Mouse (Mus musculus) CH12.LX (cell line): ENCODE data around the gene Prr29. TPM values are rescaled to one million over a fixed set of nuclear protein-coding genes. Genes with fewer than 3 reads are reported as not detected.
"Not testable (repeated sequence)": the region's sequence is repeated elsewhere in the genome, so short reads cannot be mapped to it uniquely, and the experiment has no call there.

Experiments
- DNase-seq: peaks from one replicate; pipeline ENCODE4 v3.0.0-alpha.2; 2013; ENCODE audit errors: extremely low read depth
- H3K27ac ChIP-seq: 2 replicates; pipeline ENCODE4 v1.5.1; 2012; ENCODE audit warnings: low read depth, mild to moderate bottlenecking, control low read depth, moderate library complexity; ENCODE audit not compliant: insufficient read depth
- H3K27me3 ChIP-seq: replicated peaks from 2 replicates; pipeline ENCODE3; 2012; ENCODE audit warnings: inconsistent platforms
- H3K36me3 ChIP-seq, 2 experiments: replicated peaks in 1 of 2; 2 replicates each; pipeline versions ENCODE3 to v1.6.1; 2012; ENCODE audit warnings: inconsistent platforms in 1 of 2, low read length in 1 of 2, mild to moderate bottlenecking in 1 of 2, mixed read lengths in 1 of 2, moderate library complexity in 1 of 2; ENCODE audit not compliant: control insufficient read depth in 1 of 2, insufficient read depth in 1 of 2
- H3K4me1 ChIP-seq, 2 experiments: 2 replicates each; pipeline ENCODE4 v1.6.1; 2012; ENCODE audit warnings: inconsistent platforms in 1 of 2, moderate library complexity in 1 of 2; ENCODE audit not compliant: insufficient read depth in 2 of 2, control insufficient read depth in 1 of 2
- H3K4me2 ChIP-seq: 2 replicates; pipeline ENCODE4 v1.6.1; 2012; ENCODE audit warnings: low read depth, mild to moderate bottlenecking, control low read depth; ENCODE audit not compliant: poor library complexity, insufficient read depth, severe bottlenecking
- H3K4me3 ChIP-seq, 3 experiments: fragments of 150-350 bp in 1 of 3; sonication (generic) in 1 of 3; replicated peaks in 1 of 3; 2 replicates each; pipeline versions ENCODE3 to v1.5.1; 2011 to 2012; ENCODE audit warnings: low read depth in 2 of 3, low read length in 2 of 3, mild to moderate bottlenecking in 2 of 3, moderate library complexity in 2 of 3, control low read depth in 1 of 3, improper control_type of control experiment in 1 of 3, inconsistent platforms in 1 of 3, mixed read lengths in 1 of 3; ENCODE audit not compliant: poor library complexity in 1 of 3
- H3K79me2 ChIP-seq: replicated peaks from 2 replicates; pipeline ENCODE4 v1.6.1; 2012; ENCODE audit warnings: mild to moderate bottlenecking, moderate library complexity; ENCODE audit not compliant: control insufficient read depth, poor library complexity, insufficient read depth, severe bottlenecking; ENCODE audit errors: extremely low read depth
- H3K9ac ChIP-seq: 2 replicates; pipeline ENCODE4 v1.6.1; 2012; ENCODE audit warnings: low read depth, mild to moderate bottlenecking, control low read depth, moderate library complexity; ENCODE audit not compliant: insufficient read depth
- H3K9me3 ChIP-seq: replicated peaks from 2 replicates; pipeline ENCODE3; 2012; ENCODE audit warnings: low read length, inconsistent platforms, mixed read lengths
- CTCF ChIP-seq, 2 experiments: IDR thresholded peaks in 1 of 2; conservative IDR thresholded peaks in 1 of 2; 2 replicates each; pipeline ENCODE4 v1.5.1; 2011 to 2012; ENCODE audit warnings: low read depth in 2 of 2, low read length in 2 of 2, improper control_type of control experiment in 1 of 2, inconsistent platforms in 1 of 2, mild to moderate bottlenecking in 1 of 2, moderate library complexity in 1 of 2
- E2F4 ChIP-seq: IDR thresholded peaks from 2 replicates; pipeline ENCODE4 v1.6.1; 2011; ENCODE audit warnings: low read depth, low read length, improper control_type of control experiment; ENCODE audit not compliant: insufficient replicate concordance
- EP300 ChIP-seq: IDR thresholded peaks from 2 replicates; pipeline ENCODE4 v1.6.1; 2011; ENCODE audit warnings: low read length, improper control_type of control experiment
- HCFC1 ChIP-seq: IDR thresholded peaks from 2 replicates; pipeline ENCODE4 v1.6.1; 2012; ENCODE audit warnings: low read depth, mild to moderate bottlenecking, inconsistent platforms, low read length, improper control_type of control experiment
- IRF4 ChIP-seq: IDR thresholded peaks from 2 replicates; pipeline ENCODE4 v1.6.1; 2014; ENCODE audit warnings: low read depth, mild to moderate bottlenecking, inconsistent platforms, low read length, improper control_type of control experiment
- KAT2A ChIP-seq: IDR thresholded peaks from 2 replicates; pipeline ENCODE4 v1.6.1; 2012; ENCODE audit warnings: low read length, improper control_type of control experiment, inconsistent platforms; ENCODE audit not compliant: insufficient replicate concordance
- MAZ ChIP-seq: IDR thresholded peaks from 2 replicates; pipeline ENCODE4 v1.6.1; 2012; ENCODE audit warnings: low read depth, mild to moderate bottlenecking, inconsistent platforms, low read length, improper control_type of control experiment, moderate library complexity
- MXI1 ChIP-seq: IDR thresholded peaks from 2 replicates; pipeline ENCODE4 v1.6.1; 2011; ENCODE audit warnings: mild to moderate bottlenecking, low read depth, low read length, improper control_type of control experiment
- MYC ChIP-seq: IDR thresholded peaks from 2 replicates; pipeline ENCODE4 v1.6.1; 2011; ENCODE audit warnings: low read depth, mild to moderate bottlenecking, improper control_type of control experiment, low read length
- PAX5 ChIP-seq: IDR thresholded peaks from 2 replicates; pipeline ENCODE4 v1.6.1; 2012; ENCODE audit warnings: low read length, inconsistent platforms, mixed read lengths
- RAD21 ChIP-seq: IDR thresholded peaks from 2 replicates; pipeline ENCODE4 v1.6.1; 2011; ENCODE audit warnings: low read depth, mild to moderate bottlenecking, low read length, improper control_type of control experiment, moderate library complexity
- RCOR1 ChIP-seq: conservative IDR thresholded peaks from 2 replicates; pipeline ENCODE4 v1.6.1; 2012; ENCODE audit warnings: low read depth, mild to moderate bottlenecking, inconsistent platforms, low read length, improper control_type of control experiment
- SMC3 ChIP-seq: IDR thresholded peaks from 2 replicates; pipeline ENCODE4 v1.6.1; 2011; ENCODE audit warnings: low read depth, low read length, improper control_type of control experiment
- UBTF ChIP-seq: IDR thresholded peaks from 2 replicates; pipeline ENCODE4 v1.6.1; 2012; ENCODE audit warnings: low read depth, mild to moderate bottlenecking, inconsistent platforms, low read length, improper control_type of control experiment, moderate library complexity
- USF1 ChIP-seq: IDR thresholded peaks from 2 replicates; pipeline ENCODE4 v1.6.1; 2014; ENCODE audit warnings: low read depth, mild to moderate bottlenecking, inconsistent platforms, low read length, improper control_type of control experiment
- ZMIZ1 ChIP-seq: IDR thresholded peaks from 2 replicates; pipeline ENCODE4 v1.6.1; 2012; ENCODE audit warnings: low read depth, mild to moderate bottlenecking, inconsistent platforms, low read length, improper control_type of control experiment
- dilution Hi-C: fragments of 300-500 bp; cut with MboI; formaldehyde crosslinking; loops from 2 replicates; pipeline ENCODE4 v1.14.3; 2020; ENCODE audit warnings: low sequenced_read_pairs; ENCODE audit not compliant: extremely low pct_unique_long_range_greater_than_20kb, extremely low pct_ligation_motif_present
- in situ Hi-C: fragments of 300-500 bp; cut with MboI; formaldehyde crosslinking; loops from 3 replicates; pipeline ENCODE4 v1.14.3; 2019; ENCODE audit warnings: low sequenced_read_pairs, low pct_ligation_motif_present, low pct_unique_long_range_greater_than_20kb, mixed read lengths
- polyA plus RNA-seq: library from polyadenylated mRNA; unstranded; fragments of >175 nt; gene quantifications from 2 replicates; pipeline ENCODE4 v1.2.1, GENCODE M21; 2012; ENCODE audit warnings: low read depth; ENCODE audit not compliant: insufficient read length
- total RNA-seq, 2 experiments: library from RNA; depleted of rRNA; stranded (reverse); fragments of 300-350 nt in 1 of 2; fragments of >200 nt in 1 of 2; gene quantifications; 2 replicates each; pipeline ENCODE4 v1.2.3; 2012 to 2014

Prr29 gene
- total and polyA plus RNA-seq, 3 experiments = 0.17 to 0.21 TPM; not detected in 1

DNA sequence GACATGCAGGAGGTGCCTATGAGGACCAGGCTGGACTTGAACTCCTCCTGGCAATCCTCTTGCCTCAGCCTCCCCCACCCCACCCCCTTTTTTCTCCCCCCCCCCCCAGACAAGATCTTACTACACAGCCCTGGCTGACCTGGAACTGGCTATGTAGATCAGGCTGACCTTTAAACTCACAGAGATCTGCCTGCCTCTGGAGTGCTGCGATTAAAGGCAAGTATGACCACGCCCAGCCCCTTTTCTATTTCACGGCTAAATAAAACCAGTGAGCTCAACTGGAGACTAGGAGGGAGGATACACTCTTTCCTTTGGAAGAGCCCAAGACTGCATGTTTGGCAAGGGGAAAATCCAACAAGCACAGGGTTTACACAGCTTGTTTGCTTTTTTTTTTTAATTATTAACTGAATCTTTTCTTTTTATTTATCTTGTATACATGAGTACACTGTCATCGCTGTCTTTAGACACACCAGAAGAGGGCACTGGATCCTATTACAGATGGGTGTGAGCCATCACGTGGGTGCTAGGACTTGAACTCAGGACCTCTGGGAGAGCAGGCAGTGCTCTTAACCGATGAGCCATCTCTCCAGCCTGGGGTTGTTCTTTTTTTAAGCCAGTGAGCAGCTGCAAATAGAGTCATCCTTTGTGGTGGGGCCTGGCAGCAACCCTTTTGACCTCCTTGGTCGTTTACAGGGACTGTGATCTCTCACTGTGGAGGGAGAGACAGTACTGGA, 27.5 kb downstream of the Prr29 start:
- H3K4me2 ChIP-seq = no peak overlapping the region
- no peak overlapping the region for H3K9ac ChIP-seq
- H3K27ac ChIP-seq = no peak overlapping the region
- H3K4me1 ChIP-seq = peaks cover 3 to 23% of the 10 kb centered on the region in 2 experiments; a peak in 2 of 4 replicates
- in situ Hi-C loops = loop anchor here (5.0 kb wide), 1 partner anchor 65 kb away; no protein-coding TSS in a partner anchor
- dilution Hi-C loops = no loop called here
- no peaks in the 10 kb centered on the region for H3K27me3 ChIP-seq
- H3K36me3 ChIP-seq = peaks cover 37 to 61% of the 10 kb centered on the region in 2 experiments
- H3K9me3 ChIP-seq = no peaks in the 10 kb centered on the region
- H3K79me2 ChIP-seq = no peaks in the 10 kb centered on the region
- no peak overlapping the region for H3K4me3 ChIP-seq
- no peak for TF ChIP-seq HCFC1
- TF ChIP-seq RCOR1 = no peak
- no peak for TF ChIP-seq MYC
- no peak for DNase-seq

DNA sequence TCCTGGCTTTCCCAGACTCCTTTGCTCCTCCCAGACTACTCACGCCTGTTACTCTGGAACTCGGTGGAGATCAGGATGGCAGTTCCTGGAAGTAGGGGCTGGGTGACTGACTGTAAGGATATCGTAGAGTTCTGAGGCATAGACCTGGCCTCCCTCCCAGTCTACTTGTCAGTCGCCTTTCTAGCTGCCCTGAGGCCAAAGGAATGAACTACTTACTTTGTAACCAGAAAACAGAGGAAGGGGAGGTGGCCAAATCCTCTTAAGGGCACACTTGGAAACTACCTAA, 28.0 kb downstream of the Prr29 start:
- H3K4me2 ChIP-seq = no peak overlapping the region
- H3K79me2 ChIP-seq = no peaks in the 10 kb centered on the region
- H3K4me3 ChIP-seq = no peak overlapping the region
- TF ChIP-seq KAT2A = no peak
- TF ChIP-seq MXI1 = no peak
- TF ChIP-seq E2F4 = no peak
- no peak for TF ChIP-seq SMC3
- no peak for TF ChIP-seq USF1
- TF ChIP-seq UBTF = no peak
- TF ChIP-seq MAZ = no peak
- no peak for TF ChIP-seq PAX5
- no peak for TF ChIP-seq CTCF (conservative IDR thresholded peaks at IDR 0.05 in 1 of 2, IDR thresholded peaks at IDR 0.05 in 1 of 2; ENCODE audit: low read depth in 2 of 2, low read length in 2 of 2)
- TF ChIP-seq ZMIZ1 = no peak
- no peak for TF ChIP-seq RCOR1
- no peak for TF ChIP-seq RAD21
- TF ChIP-seq IRF4 = no peak
- no peak for TF ChIP-seq EP300
- TF ChIP-seq, all 38 proteins: peak for 0
- peaks cover 42 to 66% of the 10 kb centered on the region in 2 experiments for H3K36me3 ChIP-seq
- H3K27me3 ChIP-seq = no peaks in the 10 kb centered on the region
- no peak overlapping the region for H3K9ac ChIP-seq
- no peaks in the 10 kb centered on the region for H3K9me3 ChIP-seq
- no peak for DNase-seq
- in situ Hi-C loops = loop anchor here (5.0 kb wide), 1 partner anchor 66 kb away; no protein-coding TSS in a partner anchor
- dilution Hi-C loops = no loop called here
- H3K4me1 ChIP-seq = peaks cover under 1 to 18% of the 10 kb centered on the region in 2 experiments; a peak in 2 of 4 replicates
- H3K27ac ChIP-seq = no peak overlapping the region

GRCm38 (mm10) chr11:106394055-106394454, 28.8 kb downstream of the Prr29 start:
- not testable (repeated sequence) for H3K9ac ChIP-seq, H3K27ac ChIP-seq
- peaks cover 50 to 70% of the 10 kb centered on the region in 2 experiments for H3K36me3 ChIP-seq

More at GRCm38 (mm10) chr11:106394055-106394454, 28.8 kb downstream of the Prr29 start:
- H3K9me3 ChIP-seq, H3K4me2 ChIP-seq, dilution Hi-C loops, H3K4me3 ChIP-seq, DNase-seq, H3K27me3 ChIP-seq, H3K79me2 ChIP-seq: not testable (repeated sequence)
- peaks cover 0 to 13% of the 10 kb centered on the region in 2 experiments; a peak in 2 of 4 replicates for H3K4me1 ChIP-seq
- in situ Hi-C loops = loop anchor here (5.0 kb wide), 1 partner anchor 67 kb away; no protein-coding TSS in a partner anchor
